Mouse (Mus musculus) common myeloid progenitor, adult 5-6 weeks (primary cell): Measurements from ENCODE around the gene Myoz2. TPM values are rescaled to one million over a fixed set of nuclear protein-coding genes. Genes with fewer than 3 reads are reported as not detected.

ENCODE experiments used
- ATAC-seq: replicated peaks from 2 replicates; pipeline ENCODE4 v1.8.0; 2016; ENCODE audit warnings: low read depth, mild to moderate bottlenecking, moderate TSS enrichment, inconsistent platforms; ENCODE audit not compliant: poor library complexity, severe bottlenecking
- total RNA-seq: library from RNA; stranded (forward); fragments of 200-1000, 187-1606 nt; gene quantifications from 2 replicates; pipeline ENCODE4 v1.2.3, GENCODE M21; 2017

Myoz2 gene
- total RNA-seq, 1 experiment from 2014 or later, result not detected

DNA sequence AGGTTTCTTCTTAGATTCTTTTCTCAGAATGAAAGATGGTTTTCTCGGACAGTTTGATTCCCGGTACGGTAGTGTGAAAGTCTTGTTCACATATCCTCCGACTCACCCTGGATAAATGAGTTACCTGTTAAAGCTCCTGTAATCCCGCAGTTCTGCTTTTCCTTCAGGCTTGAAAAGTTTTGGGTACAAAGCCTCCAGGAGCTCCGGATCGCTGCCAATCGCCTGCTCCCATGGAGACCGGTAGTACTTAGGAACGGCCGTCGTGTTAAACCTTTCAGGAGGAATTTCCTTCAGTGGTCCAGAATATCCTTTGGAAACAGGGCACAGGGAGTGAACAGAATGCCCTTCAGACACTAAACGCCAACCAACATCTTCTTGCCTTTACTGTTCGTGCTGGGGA is 21.3 kb downstream of the Myoz2 start:
- no peak for ATAC-seq

DNA sequence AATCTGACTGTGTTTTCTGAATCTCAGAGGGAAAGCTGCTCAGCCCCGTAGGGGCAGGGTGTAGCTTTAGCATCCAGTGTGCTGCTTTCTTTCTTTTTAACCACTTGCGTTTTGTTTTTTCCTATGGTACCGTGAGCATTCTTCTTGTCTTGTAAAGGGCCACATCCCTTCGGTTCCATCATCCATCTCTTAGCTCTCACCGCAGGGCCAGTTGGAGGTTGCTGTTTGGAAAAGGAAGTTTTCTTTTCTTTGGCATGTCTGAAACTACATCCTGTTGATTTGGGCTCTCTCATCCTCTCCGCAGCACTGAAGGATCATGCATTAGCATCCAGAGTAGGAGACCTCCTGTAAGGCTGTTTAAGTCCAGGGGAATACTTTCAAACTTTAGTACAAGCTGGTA is 25.4 kb downstream of the Myoz2 start:
- ATAC-seq, result no peak

DNA sequence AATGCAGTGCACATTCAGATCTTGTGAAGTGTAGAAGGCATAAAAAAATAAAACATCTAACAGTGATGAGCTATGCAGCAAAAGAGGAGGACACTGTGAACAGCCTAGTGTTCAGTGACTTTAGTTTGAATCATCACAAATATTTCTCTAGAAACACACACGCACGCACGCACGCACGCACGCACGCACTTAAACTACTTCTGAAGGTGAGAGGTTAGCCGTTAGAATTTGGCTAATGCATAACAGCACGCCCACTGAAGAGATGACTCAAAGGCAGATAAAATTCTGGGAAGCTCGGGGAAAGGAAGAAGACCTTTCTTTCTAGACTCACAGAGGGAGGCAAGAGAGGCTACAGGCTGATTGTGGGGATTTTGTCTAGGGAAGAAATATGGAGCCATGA is 27.4 kb downstream of the Myoz2 start:
- ATAC-seq, result no peak

DNA sequence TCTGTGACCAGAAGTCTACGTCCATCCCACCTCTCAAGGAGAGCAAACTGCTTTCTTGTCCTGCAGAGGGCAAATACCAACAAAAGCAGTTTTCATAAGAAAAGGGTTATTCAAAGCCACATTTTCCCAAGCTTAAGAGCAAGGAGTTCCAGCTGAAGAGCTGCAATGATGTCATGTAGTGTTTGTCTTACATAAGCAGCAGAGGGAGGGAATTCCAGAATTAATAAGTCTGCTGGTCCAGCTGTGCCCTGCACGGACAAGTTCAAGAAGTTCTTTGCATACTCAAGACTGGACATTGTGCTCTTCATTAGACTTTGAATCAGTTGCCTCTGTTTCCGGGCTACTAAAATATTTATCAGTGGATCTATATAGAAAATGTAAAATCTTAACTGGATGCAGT is 33.8 kb downstream of the Myoz2 start:
- ATAC-seq, result no peak

DNA sequence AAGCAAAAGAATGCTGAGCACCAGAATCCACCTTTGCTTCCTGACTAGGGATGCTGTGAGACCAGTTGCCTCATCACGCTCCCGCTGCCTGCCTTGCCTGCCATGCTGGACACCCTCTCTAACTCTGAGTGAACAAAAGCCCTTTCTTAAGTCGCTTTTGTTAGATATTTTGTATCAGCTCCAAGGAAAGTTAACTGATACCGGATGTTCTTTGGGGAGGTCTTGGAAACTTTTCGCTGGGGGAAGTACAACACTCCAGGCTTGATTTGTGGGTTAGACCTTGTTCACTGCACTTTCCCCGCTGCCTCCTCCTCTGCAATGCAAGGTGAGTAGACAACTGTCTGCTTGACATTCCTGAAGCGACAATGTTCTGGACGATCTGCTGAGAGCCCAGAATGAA is 36.3 kb downstream of the Myoz2 start:
- ATAC-seq, result no peak

DNA sequence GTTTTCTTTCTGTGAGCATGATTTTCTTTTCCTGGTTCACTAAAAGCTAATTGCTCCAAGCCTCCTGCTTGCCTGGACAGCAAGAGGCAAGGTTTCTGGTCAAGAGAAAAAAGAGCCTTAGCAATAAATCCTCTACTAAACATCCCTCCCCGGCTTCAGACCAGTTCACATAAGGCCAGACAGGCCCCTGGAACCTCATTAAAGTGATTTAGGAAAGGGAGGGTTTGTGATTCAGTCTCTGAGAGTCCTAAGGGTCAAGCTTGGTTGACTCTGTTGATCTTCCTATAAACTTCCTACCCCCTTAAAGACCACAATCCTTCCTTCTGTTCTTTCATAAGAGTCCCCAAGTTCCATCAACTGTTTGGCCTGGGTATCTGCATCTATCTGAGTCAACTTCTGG is 37.8 kb downstream of the Myoz2 start:
- no peak for ATAC-seq

DNA sequence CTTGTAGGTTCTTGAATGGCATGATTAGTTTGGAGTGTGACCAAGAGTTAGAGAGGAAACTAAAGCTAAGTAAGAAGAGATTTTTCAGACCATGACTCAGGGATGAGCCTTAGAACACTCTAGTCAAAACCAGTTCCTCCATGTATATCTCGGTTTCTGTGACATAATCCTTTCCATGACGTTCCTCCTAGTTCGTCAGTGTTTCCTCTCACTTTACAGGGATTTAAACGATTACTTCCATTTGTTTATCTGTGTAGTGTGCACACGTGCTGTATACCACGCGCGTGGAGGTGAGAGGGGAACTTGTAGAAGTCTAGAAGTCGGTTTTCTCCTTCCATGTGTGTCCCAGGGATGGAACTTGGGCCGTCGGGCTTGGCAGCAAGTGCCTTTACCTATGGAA is 47.9 kb downstream of the Myoz2 start:
- ATAC-seq, result no peak

DNA sequence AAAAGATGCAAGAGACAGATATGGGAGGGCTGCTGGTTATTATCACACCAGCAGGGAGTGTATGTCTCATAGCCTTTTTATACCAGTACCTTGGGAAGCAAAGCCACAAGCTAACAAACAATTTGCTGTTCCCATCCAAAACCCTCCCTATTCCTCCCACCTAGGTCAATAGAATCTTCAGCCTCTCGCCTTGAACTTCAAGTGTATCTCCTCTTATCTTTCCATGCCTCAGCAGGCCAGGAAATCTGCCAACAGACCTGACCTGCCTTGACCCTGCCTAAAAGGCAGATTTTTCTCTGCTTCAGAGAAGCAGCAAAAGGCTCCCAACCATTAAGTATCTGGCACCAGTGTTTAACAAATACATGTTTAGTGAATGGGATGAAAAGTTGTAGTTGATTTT is 48.4 kb downstream of the Myoz2 start:
- ATAC-seq, result no peak

DNA sequence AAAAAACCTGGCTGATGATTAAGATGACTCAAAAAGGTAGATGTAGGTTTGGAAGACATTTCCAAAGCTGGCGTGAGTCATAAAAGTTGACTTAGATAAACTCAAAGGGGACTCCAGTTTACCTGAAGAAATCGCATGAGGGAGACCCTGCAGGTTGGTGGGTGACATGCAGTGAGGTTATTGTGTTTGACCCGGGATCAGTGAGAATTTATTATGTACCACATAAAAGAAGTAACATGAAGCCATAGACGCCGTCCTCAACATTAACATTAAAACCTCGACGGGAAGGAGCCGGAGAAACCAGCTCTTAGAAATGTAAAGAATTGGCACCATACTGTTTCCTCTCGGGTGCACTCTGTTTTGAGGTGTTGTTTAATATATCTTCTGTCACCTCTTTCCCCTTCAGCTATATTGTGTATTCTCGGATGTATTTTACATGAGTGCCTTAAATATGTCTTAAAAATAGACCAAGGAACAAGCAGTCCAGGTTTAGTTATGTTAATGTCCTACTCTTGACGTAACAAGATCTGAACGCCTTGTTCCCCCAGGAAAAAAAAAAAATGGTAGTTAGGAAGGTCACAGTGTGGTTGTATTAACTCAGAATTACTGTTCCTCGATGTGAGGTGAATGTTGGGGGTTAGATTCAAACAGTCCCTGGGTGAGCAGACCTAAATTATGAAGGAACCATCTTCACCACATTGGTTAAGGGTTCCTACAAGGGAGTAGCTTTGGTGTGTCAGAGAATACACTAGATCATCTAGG is 49.5 kb downstream of the Myoz2 start:
- no peak for ATAC-seq

DNA sequence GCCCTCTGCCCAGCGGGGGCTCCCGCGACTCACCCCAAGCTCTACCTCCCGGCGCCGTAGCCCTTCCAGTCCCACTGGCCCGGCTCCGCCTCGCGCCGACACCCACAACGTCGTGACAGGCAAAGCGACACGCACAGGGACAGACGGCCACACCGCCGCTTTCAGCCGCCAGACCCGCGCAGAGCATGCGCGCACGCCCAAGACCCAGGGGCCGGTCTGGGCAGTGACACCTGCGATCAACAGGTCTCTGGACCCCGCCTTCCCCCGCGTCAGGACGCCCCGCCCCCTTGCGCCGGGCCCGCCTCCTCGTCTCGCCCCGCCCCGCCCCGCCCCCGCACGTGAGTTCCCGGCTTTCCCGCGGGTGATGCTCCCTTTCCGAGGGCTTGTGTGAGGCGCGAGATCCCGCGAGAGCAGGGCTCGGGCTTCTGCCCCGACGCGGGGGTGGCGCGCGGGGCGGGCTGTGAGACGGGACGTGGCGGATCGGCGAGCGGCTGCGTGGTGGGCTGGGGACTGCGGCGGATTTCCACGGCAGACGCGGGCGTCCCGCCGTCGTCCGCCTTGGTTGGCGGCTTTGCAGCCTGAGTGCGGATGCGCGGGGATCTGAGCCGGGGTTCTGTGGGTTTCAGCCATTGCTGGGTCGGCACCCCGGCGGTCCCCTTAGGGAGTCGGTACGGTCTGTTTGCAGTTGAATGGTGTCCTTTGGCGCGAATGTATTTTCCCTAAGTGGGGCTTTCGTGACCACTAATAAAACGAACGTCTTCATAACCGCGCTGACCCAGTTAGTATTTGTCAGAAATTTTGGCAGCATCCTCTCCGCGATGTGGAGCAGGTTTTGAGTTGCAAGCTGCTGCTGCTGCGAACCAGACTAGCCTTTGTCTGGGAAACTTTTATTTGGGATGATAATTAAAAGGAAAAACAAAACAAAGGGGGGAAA is 50.3 kb downstream of the Myoz2 start, which contains the start of gene Usp53:
TSS of gene Usp53 (minus strand) at position 262 of the 934 bp plus-strand sequence.
- ATAC-seq, result peak; percentile 85

DNA sequence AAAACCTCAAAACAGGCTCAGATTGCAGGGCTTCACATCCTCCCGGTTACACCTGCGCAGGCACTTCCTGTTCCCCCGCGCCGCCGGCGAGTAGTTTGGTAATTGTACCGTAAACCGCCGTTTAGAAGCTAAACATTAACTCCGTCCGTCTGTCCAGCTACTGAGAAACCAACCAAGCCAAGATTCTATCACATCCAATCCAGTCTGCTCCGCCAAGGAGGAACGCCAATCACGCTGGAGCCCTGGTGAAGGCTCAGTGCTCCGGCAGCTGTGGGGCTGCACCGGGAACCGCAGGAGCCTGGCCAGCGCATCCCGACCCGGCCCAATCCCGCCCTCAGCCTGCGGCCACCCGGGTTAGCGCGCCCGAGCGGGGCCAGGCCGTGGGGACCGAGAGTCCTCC is 51.0 kb downstream of the Myoz2 start:
- peak; percentile 59 for ATAC-seq

DNA sequence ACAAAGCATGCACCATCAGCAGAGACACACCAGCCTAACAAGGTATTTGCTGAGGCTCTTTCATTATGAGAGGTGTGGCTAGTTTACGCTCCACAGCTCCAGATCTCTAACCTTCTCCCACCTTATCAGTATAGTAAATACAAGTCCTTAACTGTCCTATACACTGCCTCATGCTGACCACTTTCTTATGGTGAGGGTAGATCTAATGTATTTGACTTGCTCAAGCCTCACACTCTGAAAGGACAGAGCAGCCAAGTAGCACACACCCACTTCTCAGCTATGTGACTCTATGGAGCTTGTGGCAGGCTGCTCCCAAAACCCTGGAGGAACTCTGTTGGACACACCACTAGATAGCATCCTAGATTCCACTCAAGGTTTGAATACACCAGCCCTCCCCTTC is 58.9 kb downstream of the Myoz2 start:
- ATAC-seq, result 0 out of 2 replicates have a peak, but pooled peaks have one; percentile 15

DNA sequence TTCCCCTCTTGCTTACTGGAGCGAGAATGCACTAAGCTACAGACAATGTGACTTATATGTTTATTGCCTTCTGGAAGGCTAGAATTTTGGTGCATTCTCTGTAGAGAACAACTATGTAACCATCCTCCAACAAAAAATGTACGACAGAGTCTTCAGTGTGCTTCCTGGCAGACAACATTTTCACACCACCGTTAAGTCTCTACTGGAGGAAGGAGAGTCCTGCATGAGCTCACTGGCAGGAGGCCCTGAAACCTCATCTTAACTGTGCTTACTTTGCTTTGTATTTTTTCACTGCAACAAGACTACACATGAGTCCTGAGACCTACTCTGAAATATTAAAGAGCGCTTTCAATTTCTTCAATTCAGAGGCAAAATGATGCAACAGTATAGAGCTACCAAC is 59.5 kb downstream of the Myoz2 start:
- no peak for ATAC-seq

DNA sequence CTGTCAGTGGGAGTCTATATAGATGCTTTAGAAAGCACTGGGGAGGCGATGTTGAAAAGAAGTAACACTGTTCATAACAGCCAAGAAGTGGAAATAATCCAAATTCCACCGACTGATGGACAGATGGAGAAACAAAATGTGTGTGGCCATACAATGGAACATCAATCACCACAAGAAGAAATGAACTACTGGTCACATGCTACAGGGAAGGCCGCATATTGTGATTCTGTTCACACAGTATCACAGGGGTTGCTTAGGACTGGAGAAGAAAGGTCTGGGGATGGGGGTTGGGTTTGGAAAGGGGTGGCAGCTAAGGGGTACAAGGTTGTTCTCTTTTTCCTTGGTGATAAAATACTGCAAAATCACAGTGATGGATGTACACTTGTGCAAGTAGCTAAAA is 60.0 kb downstream of the Myoz2 start:
- ATAC-seq, result no peak

DNA sequence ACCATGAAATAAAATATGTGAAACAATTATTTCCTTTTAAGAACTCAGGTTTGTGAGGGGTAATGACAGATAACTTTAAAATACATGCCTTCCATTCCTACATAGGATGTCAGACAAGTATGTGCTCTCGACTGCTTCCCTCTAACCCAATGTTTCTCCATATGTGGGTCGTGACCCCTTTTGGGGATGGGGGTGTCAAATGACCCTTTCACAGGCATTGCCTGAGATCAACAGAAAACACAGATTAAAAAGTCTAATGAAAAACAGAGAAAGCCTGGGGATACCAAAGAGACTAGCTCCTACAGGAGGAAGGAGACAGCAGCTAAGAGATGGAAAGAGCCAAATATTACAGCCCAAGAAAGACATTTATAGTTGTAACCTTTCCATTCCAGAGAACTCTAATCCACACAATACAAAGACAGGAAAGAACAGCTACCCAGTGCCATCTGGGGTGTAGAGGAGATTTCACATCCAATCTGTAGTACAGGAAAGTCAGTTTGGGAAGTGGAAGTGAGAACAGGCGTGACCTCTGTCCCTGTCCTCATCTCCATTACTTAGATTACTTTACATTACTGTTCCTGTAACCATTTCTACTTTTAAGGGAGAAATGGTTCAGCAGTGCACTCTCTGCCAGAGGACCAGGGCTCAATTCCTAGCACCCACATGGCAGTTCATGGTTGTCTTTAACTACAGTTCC is 62.5 kb downstream of the Myoz2 start:
- ATAC-seq, result peak; percentile 36; the same call in 1 of the 2 replicates

DNA sequence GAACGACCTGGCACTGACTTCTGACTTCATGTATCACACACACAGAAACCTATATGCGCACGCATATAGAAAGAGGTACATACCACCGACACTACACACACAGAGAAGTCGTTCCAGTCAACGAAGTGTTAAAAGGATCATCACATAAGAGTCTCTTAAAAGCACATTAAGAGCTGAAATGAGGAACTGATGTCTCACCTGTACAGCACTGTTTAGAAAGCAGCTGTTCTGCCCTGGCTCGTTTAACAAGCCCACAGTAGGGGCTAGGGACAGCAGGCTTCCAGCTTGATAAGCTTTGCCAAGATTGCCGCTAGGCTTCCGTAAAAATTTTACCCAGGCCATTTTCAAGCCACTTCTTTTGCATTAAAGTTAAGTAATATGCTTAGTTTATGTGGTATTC is 66.4 kb downstream of the Myoz2 start:
- no peak for ATAC-seq

DNA sequence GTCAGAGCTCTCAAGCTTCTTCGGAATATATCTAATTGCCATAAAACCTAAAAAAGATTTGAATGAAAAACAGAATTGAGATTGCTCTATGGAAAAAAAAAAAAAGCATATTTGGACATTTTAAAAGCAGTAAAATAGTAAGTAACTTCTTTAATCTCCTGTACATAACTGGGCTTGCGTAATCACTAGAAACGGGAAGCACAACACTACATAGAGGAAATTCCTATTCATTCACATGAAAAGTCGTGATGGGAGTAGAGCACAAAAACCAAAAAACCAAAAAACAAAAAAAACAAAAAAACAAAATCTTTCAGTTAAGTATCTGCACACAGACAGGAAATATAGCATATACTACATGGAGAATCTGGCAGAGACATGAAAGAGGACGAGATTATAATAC is 70.5 kb downstream of the Myoz2 start:
- peak; percentile 77 for ATAC-seq
